Mouse (Mus musculus): Measurements from ENCODE around the gene Dgkb. TPM values are rescaled to one million over a fixed set of nuclear protein-coding genes. Genes with fewer than 3 reads are reported as not detected.

Dgkb gene
- total RNA-seq, 2 experiments from 2014 or later: 147 to 151 TPM

GRCm38 (mm10) chr12:38352481-38352880 lies 535.0 kb downstream of the Dgkb start:
- no peak for DNase-seq (ENCODE audit: extremely low spot score in 1 of 2, low spot score in 1 of 2)

- no peak for DNase-seq (ENCODE audit: extremely low spot score in 1 of 2, low spot score in 1 of 2)
These were observed 538.9 kb downstream of the Dgkb start for GRCm38 (mm10) chr12:38356386-38356785.

GRCm38 (mm10) chr12:38361491-38361890 lies 544.0 kb downstream of the Dgkb start:
- no peak for DNase-seq (ENCODE audit: extremely low spot score in 1 of 2, low spot score in 1 of 2)

GRCm38 (mm10) chr12:38371597-38371996 lies 554.1 kb downstream of the Dgkb start:
- no peak for DNase-seq (ENCODE audit: extremely low spot score in 1 of 2, low spot score in 1 of 2)

- no peak for DNase-seq (ENCODE audit: extremely low spot score in 1 of 2, low spot score in 1 of 2)
These were observed 556.6 kb downstream of the Dgkb start for GRCm38 (mm10) chr12:38374159-38374558.

GRCm38 (mm10) chr12:38385942-38386341 lies 568.4 kb downstream of the Dgkb start:
- no peak for DNase-seq (ENCODE audit: extremely low spot score in 1 of 2, low spot score in 1 of 2)

GRCm38 (mm10) chr12:38386991-38387390 lies 569.5 kb downstream of the Dgkb start:
- DNase-seq (ENCODE audit: extremely low spot score in 1 of 2, low spot score in 1 of 2): no peak

GRCm38 (mm10) chr12:38387654-38388053 lies 570.1 kb downstream of the Dgkb start:
- DNase-seq (ENCODE audit: extremely low spot score in 1 of 2, low spot score in 1 of 2): no peak

- DNase-seq (ENCODE audit: extremely low spot score in 1 of 2, low spot score in 1 of 2): no peak
These were observed 570.7 kb downstream of the Dgkb start for GRCm38 (mm10) chr12:38388243-38388642.

- DNase-seq (ENCODE audit: extremely low spot score in 1 of 2, low spot score in 1 of 2): no peak
These were observed 580.3 kb downstream of the Dgkb start for GRCm38 (mm10) chr12:38397754-38398312.

GRCm38 (mm10) chr12:38400089-38400488 lies 582.6 kb downstream of the Dgkb start:
- DNase-seq (ENCODE audit: extremely low spot score in 1 of 2, low spot score in 1 of 2): no peak

- DNase-seq (ENCODE audit: extremely low spot score in 1 of 2, low spot score in 1 of 2): no peak
These were observed 618.0 kb downstream of the Dgkb start for GRCm38 (mm10) chr12:38435364-38436130.

- no peak for DNase-seq (ENCODE audit: extremely low spot score in 1 of 2, low spot score in 1 of 2)
These were observed 618.6 kb downstream of the Dgkb start for GRCm38 (mm10) chr12:38436131-38436436.

- no peak for DNase-seq (ENCODE audit: extremely low spot score in 1 of 2, low spot score in 1 of 2)
These were observed 633.0 kb downstream of the Dgkb start for GRCm38 (mm10) chr12:38450323-38451087.

- DNase-seq (ENCODE audit: extremely low spot score in 1 of 2, low spot score in 1 of 2): no peak
These were observed 634.2 kb downstream of the Dgkb start for GRCm38 (mm10) chr12:38451677-38452076.

GRCm38 (mm10) chr12:38468191-38468590 lies 650.7 kb downstream of the Dgkb start:
- DNase-seq (ENCODE audit: extremely low spot score in 1 of 2, low spot score in 1 of 2): no peak

- no peak for DNase-seq (ENCODE audit: extremely low spot score in 1 of 2, low spot score in 1 of 2)
These were observed 651.1 kb downstream of the Dgkb start for GRCm38 (mm10) chr12:38468605-38469004.

- DNase-seq (ENCODE audit: extremely low spot score in 1 of 2, low spot score in 1 of 2): no peak
These were observed 679.7 kb downstream of the Dgkb start for GRCm38 (mm10) chr12:38497229-38497628.

GRCm38 (mm10) chr12:38500931-38501330 lies 683.4 kb downstream of the Dgkb start:
- no peak for DNase-seq (ENCODE audit: extremely low spot score in 1 of 2, low spot score in 1 of 2)

- DNase-seq (ENCODE audit: extremely low spot score in 1 of 2, low spot score in 1 of 2): no peak
These were observed 690.7 kb downstream of the Dgkb start for GRCm38 (mm10) chr12:38508195-38508594.

- no peak for DNase-seq (ENCODE audit: extremely low spot score in 1 of 2, low spot score in 1 of 2)
These were observed 727.9 kb downstream of the Dgkb start for GRCm38 (mm10) chr12:38545431-38545830.

GRCm38 (mm10) chr12:38577141-38577540 lies 759.6 kb downstream of the Dgkb start:
- no peak for DNase-seq (ENCODE audit: extremely low spot score in 1 of 2, low spot score in 1 of 2)

Data from layer of hippocampus, postnatal 25 days (tissue).